Mouse (Mus musculus): ENCODE measurements around the gene Ldlrad2. TPM values are rescaled to one million over a fixed set of nuclear protein-coding genes. Genes with fewer than 3 reads are reported as not detected.
"Not testable (repeated sequence)": the region's sequence is repeated elsewhere in the genome, so short reads cannot be mapped to it uniquely, and the experiment has no call there.

Ldlrad2 gene
- not detected for polyA plus RNA-seq (2017; shearing (Covaris generic))

DNA sequence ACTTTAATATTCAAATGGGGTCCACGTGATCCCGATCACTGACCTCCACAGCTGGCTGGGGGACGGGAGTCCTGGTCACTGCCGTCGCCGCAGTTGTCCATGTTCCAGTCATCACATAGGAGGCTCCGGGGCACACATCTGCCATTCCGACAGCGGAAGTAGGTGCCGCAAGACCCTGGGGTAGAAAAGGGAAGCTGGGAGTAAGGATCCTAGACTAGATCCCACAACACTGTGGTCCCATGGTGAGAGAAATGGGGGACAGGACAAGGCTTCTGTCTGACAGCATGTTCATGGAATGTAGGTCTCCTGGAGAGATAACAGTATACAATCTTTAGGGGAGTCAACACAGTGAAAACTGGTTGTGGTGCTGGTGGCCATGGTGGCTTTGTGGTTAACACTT, at the start of gene Ldlrad2:
Gene Ldlrad2, minus strand, starts transcription at position 101 of the 400 bp plus-strand sequence.
- ATAC-seq, result no peak

DNA sequence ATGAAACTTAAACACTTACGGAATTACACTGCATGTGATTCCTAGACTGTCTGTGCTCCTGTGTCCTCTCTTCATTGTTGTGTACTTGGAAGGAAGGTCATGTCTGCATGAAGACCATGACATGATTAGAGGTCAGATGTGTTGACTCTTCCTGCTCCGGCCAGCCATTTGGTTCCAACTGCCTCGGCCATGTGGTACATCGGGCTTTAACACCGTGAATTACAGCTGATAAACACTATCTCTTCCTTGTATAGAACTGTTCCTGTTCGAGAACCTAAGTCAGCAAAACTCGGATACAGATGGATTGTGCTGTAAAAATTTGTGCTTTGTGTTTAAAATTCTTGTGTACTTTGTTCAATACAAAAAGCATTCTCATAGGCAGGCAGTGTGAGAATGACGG, 48.5 kb upstream of the Ldlrad2 start:
- ATAC-seq, result no peak

DNA sequence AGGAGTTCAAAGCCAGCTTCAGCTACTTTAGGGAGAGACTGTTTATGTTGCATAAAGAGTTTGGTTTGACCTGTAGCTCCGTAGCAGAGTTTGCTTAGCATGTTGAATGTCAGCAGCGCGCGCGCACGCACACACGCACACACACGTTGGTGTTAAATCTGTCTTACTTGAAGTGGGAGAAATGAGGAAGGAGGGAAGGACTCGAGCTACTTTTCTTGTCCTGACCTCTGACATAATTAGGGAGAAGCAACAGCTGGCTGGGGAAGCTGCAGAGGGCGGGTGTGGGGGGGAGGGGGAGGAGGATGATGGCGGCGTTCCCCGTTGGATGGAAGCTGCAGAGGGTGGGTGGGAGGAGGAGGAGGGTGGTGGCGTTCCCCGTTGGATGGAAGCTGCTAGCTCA, 35.9 kb upstream of the Ldlrad2 start:
- ATAC-seq, result no peak

DNA sequence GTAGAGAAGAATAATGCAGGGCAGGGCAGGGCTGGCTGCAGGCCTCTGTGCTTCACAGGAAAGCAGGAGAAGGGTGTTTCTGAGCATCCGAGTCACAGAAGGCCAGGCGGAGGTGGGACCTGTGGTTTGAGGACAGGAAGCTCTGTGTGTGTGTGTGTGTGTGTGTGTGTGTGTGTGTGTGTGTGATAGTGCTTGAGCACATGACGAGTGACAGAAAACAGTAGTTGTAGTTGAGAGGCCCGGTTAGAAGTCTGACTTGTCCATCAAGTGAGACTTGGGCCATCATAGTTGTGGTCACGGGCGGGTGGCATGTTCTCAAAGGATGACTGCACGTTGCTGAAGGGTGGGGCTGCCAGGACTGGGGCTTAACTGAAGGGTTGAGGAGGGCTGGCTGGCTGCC, 35.3 kb upstream of the Ldlrad2 start:
- peak; percentile 92 for ATAC-seq

DNA sequence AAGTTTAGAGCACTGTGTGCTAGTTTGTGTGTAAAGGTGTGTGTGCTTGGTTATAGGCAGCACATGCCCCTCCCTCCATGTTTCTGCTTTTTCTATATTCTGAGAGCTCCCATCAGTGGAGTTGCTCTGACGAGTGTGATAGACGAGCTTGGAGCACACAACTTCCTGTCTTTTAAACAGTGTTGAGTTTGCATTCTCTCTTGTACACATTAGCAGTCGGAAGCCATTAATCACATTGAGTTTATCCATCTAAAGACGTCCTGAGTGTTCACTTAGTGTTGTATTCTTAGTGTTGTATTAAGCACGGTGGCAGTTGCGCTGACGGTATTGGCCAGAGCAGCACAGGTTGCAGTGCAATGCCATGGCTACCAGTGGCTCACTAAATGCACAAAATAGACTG, 34.9 kb upstream of the Ldlrad2 start:
- ATAC-seq, result peak; percentile 44

DNA sequence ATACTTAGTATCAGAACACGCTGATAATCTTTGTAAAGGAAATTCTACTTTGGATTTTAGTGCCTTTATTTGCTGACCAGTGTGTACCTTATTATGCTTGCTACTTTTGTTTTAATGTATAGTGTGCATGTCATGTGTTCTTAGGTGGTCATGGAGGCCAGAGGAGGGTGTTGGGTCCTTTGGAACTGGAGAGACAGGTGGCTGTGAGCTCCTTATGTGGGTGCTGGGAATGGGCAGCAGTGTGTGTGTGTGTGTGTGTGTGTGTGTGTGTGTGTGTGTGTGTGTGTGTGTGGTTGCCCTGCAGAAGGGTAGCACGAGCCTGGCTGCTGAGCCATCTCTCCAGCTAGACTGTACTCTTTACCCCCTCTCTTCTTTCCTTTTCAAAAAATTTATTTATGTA, 32.7 kb upstream of the Ldlrad2 start:
- ATAC-seq, result no peak

DNA sequence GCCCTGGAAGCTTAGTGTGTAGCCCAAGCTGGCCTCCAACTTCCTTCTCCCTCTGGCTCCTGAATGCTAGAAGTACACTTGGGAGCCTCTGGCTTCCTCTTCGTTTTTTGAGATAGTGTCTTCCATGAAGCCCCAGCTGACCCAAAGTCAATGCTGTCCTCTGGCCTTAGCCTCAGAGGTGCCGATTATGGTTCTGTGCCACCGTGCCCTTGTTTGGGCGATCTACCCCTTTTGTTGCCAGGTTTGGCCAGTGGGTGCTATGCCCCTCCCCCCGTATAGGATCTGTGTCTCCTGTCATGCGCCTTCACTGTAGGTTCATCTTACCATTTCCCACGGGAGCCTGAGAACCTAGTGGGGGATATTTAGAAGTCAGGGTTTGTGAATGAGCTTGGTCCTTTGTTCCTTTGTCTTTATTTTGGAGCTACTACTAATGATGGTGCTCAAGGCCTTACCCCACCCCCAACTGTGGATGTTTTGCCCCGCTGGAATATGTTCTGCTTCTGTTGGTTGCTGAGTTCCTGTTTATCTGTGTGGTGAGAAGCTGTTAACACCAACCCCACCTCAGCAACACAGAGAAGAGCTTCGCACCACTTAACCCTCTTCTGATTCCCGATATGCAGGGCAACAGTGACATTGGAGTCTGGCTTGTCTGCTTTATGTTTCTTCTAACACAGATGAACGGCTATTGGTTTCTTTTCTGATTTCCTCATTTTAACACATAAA, 29.2 kb upstream of the Ldlrad2 start:
- ATAC-seq, result no peak

DNA sequence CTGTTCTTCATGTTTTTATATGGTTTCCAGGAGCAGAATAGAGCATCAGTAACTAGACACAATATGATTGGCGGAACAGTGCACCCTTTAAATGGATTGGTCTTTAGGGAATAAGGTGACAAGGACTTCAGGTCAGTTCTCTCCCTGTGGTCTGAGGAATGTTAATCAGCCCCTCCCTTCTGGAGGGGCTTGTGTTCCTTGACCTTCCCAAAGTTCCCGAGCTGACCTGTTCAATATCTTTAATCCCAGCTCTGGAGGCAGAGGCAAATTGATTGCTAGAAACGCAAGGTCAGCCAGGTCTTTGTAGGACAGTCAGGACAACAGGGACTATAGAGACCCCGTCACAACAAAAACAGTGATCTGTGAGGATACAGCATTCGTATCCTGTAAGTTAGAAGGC, 24.2 kb upstream of the Ldlrad2 start:
- no peak for ATAC-seq

DNA sequence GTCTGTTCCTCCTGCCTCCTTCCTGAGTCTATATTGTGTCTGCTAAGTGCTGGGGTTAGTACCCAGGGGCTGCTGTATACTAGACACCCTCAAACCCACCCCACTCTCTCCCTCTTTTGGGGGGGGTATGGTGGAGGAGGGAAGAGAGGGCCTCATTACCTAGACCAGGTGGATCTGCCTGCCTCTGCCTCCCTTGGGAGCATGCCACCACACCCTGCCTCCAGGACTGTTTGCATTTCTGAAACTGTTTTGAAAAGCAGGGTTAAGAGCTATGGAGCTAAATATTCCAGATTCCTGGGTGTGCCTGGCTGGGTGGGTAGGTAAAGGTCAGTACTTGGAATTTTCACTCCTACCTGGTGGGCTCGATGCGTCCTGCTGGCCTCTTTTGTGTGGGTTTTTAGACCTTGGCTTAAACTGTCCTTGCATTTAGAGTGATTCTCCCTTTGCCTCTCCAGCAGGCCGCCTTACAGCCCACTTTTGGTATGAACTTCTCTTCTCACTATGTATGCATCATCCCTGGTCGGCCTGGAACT, 22.8 kb upstream of the Ldlrad2 start:
- no peak for ATAC-seq

DNA sequence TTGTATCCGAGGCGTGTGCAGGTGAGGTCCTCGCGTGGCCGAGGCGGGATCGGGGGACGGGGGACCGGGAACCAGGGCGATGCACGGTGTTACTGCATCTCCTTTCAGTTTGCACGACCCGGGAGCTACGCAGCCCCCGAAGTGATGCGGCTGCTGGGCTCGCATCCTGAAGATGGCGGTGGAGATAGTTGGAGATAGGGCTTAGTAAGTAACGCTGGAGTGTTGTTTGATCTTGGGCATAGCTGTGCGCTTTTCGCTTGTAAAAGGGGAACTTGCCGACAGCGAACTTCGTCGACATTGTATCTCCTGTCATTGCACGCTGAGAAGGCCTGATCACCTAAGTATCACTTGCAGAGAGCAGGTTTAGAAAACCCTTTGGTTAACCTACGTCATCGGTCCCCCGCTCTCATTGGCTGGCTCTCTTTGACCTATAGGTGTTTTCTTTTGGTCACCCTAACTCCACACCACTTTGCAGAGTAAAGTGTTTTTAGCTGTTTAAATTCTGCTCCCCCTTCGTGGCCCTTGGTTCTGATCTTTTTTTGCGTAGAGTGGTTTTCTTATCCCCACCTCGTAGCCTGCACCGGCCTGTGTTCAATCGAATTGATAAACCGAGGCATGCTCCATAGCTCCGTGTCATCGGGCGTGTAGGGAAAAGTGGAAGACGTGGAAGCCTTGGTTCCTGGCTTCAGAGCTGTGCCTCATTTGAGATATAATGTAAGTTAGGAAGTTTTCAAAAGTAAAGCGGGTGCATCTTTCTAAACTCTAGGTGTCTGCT, 20.3 kb upstream of the Ldlrad2 start:
- ATAC-seq, result peak; percentile 36

DNA sequence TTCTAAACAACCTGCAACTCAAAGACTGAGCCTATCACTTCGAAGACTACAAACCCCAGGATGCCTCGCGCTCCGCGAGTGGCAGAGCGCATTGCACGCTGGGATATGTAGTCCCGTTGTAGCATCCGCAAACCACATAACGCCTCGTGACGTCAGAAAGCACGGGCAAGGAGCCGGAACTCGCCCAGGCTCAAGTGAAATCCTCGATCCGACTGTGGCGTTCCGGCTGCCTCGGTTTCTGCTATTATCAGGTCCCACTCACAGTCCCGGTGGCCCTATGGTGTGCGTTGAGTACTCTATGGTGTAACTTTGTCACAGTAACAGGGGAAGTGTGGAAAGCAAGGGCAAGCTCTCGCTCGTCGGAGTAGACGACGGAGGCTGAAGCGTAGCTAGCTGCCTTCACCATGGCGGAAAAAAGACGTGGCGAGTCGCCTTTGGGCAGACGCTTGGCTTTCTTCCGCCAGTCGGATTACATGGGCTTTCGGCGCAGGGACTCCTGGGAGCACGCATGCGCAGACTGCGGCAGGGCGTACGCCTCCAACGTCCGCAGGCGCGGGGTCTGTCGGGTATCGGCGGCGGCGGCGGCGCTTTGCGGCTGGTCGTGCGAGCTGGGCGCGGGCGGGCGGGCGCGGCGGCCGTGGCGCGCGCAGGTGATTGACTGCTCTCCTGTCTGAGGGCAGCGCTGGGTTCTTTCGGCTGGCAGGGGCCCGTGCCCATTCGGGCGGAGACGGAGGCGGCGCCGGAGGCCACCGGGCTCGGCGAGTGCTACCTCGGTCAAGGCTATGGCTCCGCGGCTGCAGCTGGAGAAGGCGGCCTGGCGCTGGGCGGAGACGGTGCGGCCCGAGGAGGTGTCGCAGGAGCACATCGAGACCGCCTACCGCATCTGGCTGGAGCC, 19.5 kb upstream of the Ldlrad2 start, which contains the start of gene Usp48:
Gene Usp48, plus strand, starts transcription at position 155 of the 895 bp plus-strand sequence.
- peak; percentile 89 for ATAC-seq

DNA sequence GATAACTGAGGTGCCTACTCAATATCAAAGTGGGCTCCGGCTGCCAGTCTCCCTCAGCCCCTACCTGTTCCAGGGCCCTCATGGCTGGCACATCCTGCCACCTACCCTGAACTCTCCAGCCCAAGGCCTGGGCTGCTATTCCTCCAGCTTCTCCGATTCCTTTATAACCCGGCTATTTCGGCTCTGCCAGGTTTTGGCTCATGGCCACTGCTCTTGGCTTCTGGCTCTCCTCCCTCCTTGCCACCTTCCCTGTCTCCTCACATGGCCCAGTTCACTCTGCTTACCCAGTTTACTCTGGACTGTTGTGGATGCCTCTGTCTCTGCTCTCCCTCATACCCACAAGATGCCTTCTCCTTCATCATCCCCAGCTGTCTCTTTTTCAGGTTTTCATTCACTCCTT, 16.6 kb upstream of the Ldlrad2 start:
- no peak for ATAC-seq

DNA sequence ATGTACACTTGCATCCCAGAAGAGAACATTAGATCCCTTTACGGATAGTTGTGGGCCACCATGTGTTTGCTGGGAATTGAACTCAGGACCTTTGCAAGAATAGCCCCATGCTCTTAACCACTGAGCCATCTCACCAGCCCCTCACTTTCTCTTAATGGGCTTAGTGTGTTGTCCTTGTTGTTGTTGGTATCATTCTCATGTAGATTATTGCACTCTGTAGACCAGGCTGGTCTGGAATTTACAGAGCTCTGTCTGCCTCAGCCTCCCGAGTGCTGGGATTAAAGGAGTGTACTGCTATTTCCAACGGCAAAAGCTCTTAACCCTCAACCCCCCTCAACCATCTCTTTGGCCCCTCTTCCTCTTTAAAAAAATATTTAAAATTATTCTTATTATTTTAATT, 15.2 kb upstream of the Ldlrad2 start:
- ATAC-seq, result no peak

DNA sequence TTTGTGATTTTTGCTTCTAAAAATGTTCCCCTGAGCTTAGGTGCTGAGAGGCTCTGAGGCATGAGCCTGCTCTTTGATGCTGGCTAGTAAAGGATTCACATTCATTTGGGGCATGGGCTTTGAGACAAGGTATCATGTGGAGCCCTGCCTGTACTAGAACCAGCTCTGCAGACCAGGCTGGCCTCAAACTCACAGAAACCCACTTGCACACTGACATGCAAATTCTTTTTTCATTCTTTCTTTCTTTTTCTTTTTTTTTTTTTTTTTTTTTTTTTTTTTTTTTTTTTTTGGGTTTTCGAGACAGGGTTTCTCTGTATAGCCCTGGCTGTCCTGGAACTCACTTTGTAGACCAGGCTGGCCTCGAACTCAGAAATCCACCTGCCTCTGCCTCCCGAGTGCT, 14.7 kb upstream of the Ldlrad2 start:
- ATAC-seq, result not testable (repeated sequence)

DNA sequence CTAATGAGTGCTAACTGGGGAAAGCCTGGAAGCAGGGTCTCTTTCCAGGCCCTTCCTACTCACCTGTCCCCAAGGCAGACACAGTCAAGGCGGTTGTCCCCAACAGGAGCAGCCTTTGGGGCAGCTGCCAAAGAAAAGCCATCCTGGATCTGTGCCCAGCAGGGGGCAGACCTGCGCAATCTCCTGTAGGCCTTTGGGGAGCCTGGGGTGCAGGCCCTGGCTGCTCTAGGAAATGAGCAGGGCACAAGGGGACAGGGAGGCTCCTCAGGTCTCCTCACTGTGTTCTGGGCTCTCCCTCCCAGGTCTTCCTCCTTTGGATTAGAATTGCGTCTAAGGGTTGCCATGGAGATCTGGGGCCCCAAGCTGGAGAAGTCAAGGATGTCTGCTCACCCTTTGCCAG, 7.4 kb upstream of the Ldlrad2 start:
- no peak for ATAC-seq

DNA sequence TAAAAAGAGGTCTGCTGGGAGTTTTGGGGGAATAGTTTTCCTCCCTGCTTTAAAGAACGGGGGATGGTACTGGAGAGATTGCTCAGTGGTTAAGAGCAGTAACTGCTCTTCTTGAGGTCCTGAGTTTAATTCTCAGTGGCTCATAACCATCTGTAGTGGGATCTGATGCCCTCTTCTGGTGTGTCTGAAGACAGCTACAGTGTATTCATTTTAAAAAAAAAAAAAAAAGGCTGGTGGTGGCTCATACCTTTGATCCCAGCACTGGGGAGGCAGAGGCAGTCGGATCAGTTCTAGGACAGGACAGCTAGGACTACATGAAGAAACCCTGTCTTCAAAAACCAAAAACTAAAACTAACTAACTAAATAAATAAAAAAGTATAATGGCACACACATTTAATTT, 5.9 kb upstream of the Ldlrad2 start:
- no peak for ATAC-seq

DNA sequence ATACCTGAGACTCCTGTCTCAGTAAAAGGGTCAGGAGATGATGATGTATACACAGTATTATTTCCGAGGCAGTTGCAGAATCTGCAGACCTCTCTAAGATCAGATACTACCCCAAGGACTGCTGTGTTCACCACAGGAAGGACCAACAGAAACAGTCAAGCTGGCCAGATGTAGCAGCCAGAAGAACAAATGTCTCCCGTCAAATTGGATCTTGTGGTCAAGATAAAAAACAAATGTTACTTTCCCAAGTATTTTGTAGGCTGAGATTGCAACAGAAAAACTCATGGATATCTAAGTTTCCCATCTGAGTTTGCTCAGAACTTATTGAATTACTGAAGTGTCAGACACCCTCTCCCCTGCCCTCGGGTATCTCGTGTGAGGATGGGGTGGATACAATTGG, 5.4 kb upstream of the Ldlrad2 start:
- ATAC-seq, result no peak

DNA sequence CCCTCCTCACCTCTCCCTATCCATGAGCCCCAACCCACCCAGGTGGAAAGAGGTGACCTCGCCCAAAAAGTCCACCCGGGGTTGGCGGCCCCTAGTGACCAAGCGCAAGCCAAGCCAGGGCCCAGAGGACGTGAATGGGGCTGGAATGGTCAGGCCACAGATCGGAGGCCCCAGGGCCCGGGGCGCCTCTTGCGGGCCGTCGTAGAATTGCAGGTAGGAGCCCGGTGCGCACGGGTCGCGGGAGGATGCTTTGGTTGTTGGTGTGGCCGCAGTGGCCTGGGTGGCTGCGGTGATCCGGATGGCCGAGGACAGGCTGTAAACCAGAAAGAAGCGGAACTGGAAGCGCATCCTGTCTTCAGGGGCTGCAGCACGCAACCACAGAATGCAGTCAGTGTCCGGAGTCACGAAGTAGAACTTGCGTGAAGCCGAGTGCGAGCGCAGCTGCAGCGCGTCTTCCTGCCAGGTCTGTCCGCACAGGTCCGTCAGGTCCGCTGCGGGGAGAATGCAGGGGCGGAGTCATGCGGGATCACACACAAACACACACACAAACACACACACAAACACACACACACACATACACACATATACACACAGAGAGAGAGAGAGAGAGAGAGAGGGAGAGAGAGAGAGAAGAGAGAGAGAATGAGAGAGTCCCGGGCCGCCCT, 3.9 kb upstream of the Ldlrad2 start:
- no peak for ATAC-seq

DNA sequence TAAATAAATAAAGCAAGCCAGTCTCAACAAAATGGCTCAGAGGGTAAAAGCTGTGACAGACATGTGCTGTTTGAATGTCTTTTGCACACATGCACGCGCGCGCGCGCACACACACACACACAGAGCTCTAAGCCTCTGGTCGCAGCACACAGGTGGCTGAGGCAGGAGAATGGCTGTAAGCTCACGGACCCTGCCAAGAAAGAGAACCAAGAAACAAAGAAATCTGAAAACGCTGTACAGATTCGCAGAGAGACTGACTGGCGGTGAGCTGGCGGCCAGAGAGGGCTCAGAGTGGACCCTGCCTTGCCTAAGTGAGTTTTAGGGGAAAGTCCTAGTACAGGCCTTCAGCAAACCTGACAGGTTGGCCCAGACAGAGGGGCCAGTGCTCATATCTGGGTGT, 3.1 kb upstream of the Ldlrad2 start:
- no peak for ATAC-seq

DNA sequence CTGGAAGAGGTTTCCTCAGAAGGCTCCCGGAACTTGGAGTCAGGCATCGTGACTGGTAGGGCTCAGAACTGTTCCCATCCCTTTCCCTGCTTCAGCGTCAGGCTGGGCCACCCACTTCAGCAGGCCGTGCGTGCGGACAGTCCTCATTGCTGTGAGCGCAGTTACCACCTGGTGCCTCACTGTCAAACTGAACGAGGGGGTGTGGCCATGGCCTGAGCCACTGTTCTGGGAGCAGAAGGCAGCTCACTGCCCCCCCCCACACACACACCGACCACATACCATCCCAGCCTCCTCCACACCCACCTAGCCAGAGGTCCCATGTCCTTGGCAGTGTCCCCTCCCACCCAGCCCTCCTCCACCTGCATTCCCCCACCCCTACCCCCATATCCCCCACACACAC, 4.5 kb downstream of the Ldlrad2 start:
- no peak for ATAC-seq

DNA sequence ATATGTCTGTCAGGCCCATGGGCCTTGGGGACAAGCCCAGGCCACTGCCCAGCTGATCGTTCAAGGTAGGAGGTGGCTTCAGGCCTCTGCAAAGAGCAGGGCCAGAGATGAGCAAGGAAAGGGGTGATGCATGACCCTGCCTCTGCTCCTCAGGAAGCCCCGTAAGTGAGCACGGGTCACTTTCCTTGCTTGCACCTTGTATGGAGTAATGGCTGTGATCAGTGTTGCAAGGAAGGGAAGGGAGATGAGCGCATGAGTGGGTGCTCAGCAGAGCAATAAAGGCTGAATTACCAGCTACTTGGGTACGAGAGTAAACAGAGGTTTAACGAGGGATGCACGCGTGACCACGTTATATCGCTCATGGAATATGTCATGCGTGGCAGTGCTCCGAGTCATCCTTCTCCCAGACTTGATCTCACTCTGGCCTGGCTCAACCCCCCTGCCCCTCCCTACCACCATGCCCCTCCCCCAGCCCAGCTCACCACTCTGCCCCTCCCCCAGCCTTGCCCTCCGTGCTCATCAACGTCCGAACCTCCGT, 17.6 kb downstream of the Ldlrad2 start:
- no peak for ATAC-seq

DNA sequence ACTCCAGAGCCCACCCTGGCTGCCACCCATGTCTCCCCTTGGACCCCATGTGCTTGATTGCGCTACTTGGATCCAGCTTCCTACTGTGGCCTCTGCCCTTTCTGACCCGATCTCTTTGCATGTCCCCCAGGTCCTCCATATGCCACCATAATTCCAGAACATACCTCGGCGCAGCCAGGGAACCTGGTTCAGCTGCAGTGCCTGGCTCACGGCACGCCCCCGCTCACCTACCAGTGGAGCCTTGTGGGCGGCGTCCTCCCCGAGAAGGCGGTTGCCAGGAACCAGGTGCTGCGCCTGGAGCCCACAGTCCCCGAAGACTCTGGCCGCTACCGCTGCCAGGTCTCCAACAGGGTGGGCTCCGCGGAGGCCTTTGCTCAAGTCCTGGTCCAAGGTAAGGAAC, 20.9 kb downstream of the Ldlrad2 start:
- ATAC-seq, result no peak
